Mouse (Mus musculus): ENCODE data around the gene Dot1l. TPM values are rescaled to one million over a fixed set of nuclear protein-coding genes. Genes with fewer than 3 reads are reported as not detected.
"Not testable (repeated sequence)": the region's sequence is repeated elsewhere in the genome, so short reads cannot be mapped to it uniquely, and the experiment has no call there.

Dot1l gene
- polyA plus RNA-seq, 1 experiment from 2014 or later, result 28.2 TPM

DNA sequence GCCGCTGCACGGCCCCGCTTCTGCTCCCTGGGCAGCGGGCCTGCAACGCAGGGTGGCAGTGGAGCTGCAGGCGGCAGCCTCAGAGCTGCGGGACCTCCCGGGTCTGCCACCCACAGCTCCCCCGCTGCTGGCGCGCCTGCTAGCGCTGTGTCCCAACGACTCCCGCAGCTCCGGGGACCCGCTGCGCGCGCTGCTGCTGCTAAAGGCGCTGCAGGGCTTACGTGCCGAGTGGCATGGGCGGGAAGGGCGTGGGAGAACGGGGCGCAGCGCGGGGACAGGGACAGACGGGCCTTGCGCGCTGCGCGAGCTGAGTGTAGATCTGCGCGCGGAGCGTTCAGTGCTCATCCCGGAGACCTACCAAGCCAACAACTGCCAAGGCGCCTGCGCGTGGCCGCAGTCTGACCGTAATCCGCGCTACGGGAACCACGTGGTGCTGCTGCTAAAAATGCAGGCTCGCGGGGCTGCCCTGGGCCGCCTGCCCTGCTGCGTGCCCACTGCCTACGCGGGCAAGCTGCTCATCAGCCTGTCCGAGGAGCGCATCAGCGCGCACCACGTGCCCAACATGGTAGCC lies 52.1 kb downstream of the Dot1l start:
- H3K9me3 ChIP-seq (ENCODE audit: control insufficient read depth, low read length), result no peaks in the 10 kb centered on the region
- peaks cover 44% of the 10 kb centered on the region for H3K27me3 ChIP-seq (replicated peaks; ENCODE audit: control insufficient read depth, insufficient read depth, low read length)
- peak; percentile 48 for ATAC-seq (replicated peaks; ENCODE audit: low FRiP score)
- peak overlapping the region; percentile 60 for H3K4me3 ChIP-seq (ENCODE audit: low read depth, low read length)
- H3K36me3 ChIP-seq (ENCODE audit: control insufficient read depth, insufficient read depth, low read length), result peaks cover 27% of the 10 kb centered on the region
- H3K27ac ChIP-seq (ENCODE audit: low read depth, low read length), result peak overlapping the region; percentile 73
- peak overlapping the region; percentile 97 for H3K4me2 ChIP-seq
- peak overlapping the region; percentile 77 for H3K9ac ChIP-seq (ENCODE audit: low read depth, low read length)
- peaks cover 52% of the 10 kb centered on the region for H3K4me1 ChIP-seq (replicated peaks; ENCODE audit: control insufficient read depth, insufficient read depth, low read length)
- DNase-seq (ENCODE audit: low spot score), result peak; percentile 76
- 2% methylated on average over 58 of the region's 58 CpGs for WGBS

DNA sequence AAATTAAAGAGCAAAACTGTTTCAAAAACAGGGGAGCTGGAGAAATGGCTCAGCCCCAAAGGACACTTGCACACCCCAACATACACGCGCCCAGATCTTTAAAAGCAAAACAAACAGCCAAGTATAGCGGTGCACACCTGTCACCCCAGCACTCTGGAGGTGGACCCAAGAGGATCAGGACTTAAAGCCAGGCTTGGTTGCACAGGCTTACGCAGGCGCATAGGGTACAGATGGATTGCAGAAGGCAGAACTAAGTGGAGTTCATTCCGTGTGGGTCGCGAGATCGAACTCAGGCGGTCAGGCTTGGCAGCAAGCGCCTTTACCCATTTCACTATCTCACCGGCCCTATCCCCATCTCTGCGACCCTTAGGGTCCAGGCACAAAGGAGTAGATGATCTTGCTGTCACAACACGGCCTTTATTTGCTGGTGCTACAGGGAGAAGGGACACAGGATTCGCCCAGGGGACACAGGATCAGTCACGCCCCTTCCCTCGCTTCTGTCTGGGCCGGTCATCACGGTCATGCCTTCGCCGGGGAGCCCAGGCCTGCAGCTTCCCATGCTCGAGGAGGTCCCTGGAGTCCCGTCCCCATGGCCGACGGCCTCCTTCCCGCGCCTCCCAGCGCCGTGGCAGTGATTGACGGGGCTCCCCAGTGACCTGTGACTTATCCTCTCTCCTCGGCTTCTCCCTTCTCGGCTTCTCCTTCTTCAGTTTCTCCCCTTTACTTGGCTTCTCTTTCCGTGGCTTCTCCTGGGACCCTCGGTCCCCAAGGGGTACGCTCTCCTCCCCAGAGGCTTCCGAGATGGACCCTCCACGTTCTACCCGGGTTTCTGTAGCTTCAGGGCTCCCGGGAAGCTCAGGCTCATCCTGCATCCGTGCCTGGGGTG lies 53.3 kb downstream of the Dot1l start:
- peaks cover 44% of the 10 kb centered on the region for H3K27me3 ChIP-seq (replicated peaks; ENCODE audit: control insufficient read depth, insufficient read depth, low read length)
- peak overlapping the region; percentile 60 for H3K4me3 ChIP-seq (ENCODE audit: low read depth, low read length)
- H3K9ac ChIP-seq (ENCODE audit: low read depth, low read length), result peak overlapping the region; percentile 27; the same call in 1 of the 2 replicates
- ATAC-seq (replicated peaks; ENCODE audit: low FRiP score), result no peak
- no peak overlapping the region for H3K27ac ChIP-seq (ENCODE audit: low read depth, low read length)
- H3K9me3 ChIP-seq (ENCODE audit: control insufficient read depth, low read length), result no peaks in the 10 kb centered on the region
- peak overlapping the region; percentile 97 for H3K4me2 ChIP-seq
- 18% methylated on average over 40 of the region's 40 CpGs for WGBS
- H3K36me3 ChIP-seq (ENCODE audit: control insufficient read depth, insufficient read depth, low read length), result peaks cover 16% of the 10 kb centered on the region
- no peak for DNase-seq (ENCODE audit: low spot score)
- H3K4me1 ChIP-seq (replicated peaks; ENCODE audit: control insufficient read depth, insufficient read depth, low read length), result peaks cover 52% of the 10 kb centered on the region

DNA sequence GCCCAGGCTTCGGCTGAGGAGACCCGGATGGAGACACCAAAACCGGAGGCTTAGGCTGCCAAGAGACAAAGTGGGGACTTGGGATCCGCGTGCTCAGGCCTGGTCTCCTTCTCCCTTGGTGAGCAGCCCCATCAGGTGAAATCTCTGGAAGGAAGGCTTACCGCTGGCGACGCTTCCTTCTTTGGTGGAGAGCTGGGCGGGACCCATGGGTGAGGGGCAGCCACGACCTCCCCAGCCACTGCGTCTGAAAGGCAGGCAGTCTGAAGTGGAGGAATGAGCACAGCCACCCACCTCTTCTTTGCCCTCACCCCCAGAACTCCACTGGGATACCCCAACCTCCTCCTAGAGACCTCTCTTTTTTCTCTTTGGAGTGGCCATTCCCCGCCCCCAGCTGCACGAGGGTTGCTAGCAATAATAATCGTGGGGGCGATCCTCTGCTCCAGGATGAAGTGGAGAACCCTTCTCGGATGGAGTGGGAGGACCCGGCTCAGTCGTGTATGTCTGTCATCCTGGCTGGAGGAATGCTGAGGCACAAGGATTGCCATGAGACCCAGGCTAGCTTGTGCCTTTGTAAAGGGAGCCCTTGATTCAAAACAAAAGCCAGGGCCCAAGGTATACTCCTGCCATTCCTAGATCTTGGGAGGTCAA lies 54.1 kb downstream of the Dot1l start:
- peaks cover 52% of the 10 kb centered on the region for H3K4me1 ChIP-seq (replicated peaks; ENCODE audit: control insufficient read depth, insufficient read depth, low read length)
- H3K4me2 ChIP-seq, result peak overlapping the region; percentile 97
- ATAC-seq (replicated peaks; ENCODE audit: low FRiP score) (no peak), DNase-seq (ENCODE audit: low spot score) (no peak)
- WGBS, result 10% methylated on average over 15 of the region's 18 CpGs
- peaks cover 44% of the 10 kb centered on the region for H3K27me3 ChIP-seq (replicated peaks; ENCODE audit: control insufficient read depth, insufficient read depth, low read length)
- peaks cover 9% of the 10 kb centered on the region; the same call in 1 of the 2 replicates for H3K36me3 ChIP-seq (ENCODE audit: control insufficient read depth, insufficient read depth, low read length)
- H3K4me3 ChIP-seq (ENCODE audit: low read depth, low read length), result peak overlapping the region; percentile 24
- peak overlapping the region; percentile 27; the same call in 1 of the 2 replicates for H3K9ac ChIP-seq (ENCODE audit: low read depth, low read length)
- no peaks in the 10 kb centered on the region for H3K9me3 ChIP-seq (ENCODE audit: control insufficient read depth, low read length)
- H3K27ac ChIP-seq (ENCODE audit: low read depth, low read length), result no peak overlapping the region

DNA sequence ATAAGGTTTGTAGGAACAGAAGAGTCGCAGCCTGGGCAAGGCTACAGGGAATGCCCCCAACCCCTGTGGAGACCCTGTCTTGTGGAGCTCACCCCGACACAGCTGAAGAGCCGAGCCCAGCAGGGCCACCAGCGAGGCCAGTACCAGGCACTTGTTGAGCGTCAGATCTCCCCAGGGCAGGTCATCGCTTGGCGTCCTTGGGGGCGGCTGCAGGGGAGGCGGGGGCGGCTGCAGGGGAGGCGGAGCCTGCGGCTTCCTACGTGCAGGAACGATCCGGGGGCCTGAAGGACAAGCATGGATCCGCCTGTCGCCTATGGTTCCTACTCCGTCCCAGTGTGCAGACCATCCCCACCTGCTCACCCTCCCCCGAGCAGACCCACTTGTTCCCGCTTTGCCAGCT lies 55.1 kb downstream of the Dot1l start:
- DNase-seq (ENCODE audit: low spot score), result no peak
- Histone ChIP-seq H3K4me3 (ENCODE audit: low read depth, low read length) (peak overlapping the region; percentile 24), H3K4me1 (replicated peaks; ENCODE audit: control insufficient read depth, insufficient read depth, low read length) (peaks cover 46% of the 10 kb centered on the region), H3K27ac (ENCODE audit: low read depth, low read length) (no peak overlapping the region; the same call in 1 of the 2 replicates), H3K9me3 (ENCODE audit: control insufficient read depth, low read length) (no peaks in the 10 kb centered on the region), H3K9ac (ENCODE audit: low read depth, low read length) (no peak overlapping the region; the same call in 1 of the 2 replicates), H3K36me3 (ENCODE audit: control insufficient read depth, insufficient read depth, low read length) (no peaks in the 10 kb centered on the region), H3K27me3 (replicated peaks; ENCODE audit: control insufficient read depth, insufficient read depth, low read length) (peaks cover 44% of the 10 kb centered on the region), H3K4me2 (peak overlapping the region; percentile 54)
- ATAC-seq (replicated peaks; ENCODE audit: low FRiP score), result no peak
- 7% methylated on average over 18 of the region's 20 CpGs for WGBS

DNA sequence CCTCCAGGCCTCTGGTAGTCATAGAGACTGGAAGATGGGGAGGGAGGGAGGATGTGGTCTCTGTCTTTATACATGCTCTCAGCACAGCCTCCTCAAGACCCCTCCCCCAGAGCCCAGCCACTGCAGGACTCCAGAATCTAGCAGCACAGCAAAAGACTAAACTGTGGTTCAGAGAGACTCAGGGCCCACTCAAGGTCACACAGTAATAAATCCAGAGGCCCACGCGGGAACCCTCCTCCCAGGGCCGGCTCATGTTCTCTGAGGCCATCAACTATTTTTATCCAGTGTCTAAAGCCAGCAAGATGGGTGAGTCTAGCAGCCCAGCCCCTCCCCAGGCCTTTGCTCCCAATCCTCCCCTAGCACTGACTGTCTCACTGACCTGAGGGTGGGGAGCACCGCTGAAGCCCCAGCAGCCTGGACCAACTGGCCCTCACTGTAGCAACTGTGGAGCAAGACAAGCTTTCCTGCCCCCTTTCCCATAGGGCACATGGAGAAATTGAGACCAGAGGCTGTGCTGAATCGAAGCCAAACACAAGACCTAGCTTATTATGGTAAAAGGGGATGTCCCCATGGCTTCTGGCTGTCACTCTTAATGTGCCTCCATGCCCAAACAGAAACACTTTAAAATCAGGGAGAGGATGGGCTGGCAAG lies 57.5 kb downstream of the Dot1l start:
- WGBS, result 66% methylated on average over 5 of the region's 5 CpGs
- no peak for ATAC-seq (replicated peaks; ENCODE audit: low FRiP score)
- peaks cover 27% of the 10 kb centered on the region for H3K4me1 ChIP-seq (replicated peaks; ENCODE audit: control insufficient read depth, insufficient read depth, low read length)
- DNase-seq (ENCODE audit: low spot score), result no peak
- no peaks in the 10 kb centered on the region for H3K9me3 ChIP-seq (ENCODE audit: control insufficient read depth, low read length)
- no peaks in the 10 kb centered on the region for H3K36me3 ChIP-seq (ENCODE audit: control insufficient read depth, insufficient read depth, low read length)
- peaks cover 32% of the 10 kb centered on the region for H3K27me3 ChIP-seq (replicated peaks; ENCODE audit: control insufficient read depth, insufficient read depth, low read length)
- no peak overlapping the region for H3K4me3 ChIP-seq (ENCODE audit: low read depth, low read length)
- no peak overlapping the region for H3K9ac ChIP-seq (ENCODE audit: low read depth, low read length)
- H3K4me2 ChIP-seq, result no peak overlapping the region
- H3K27ac ChIP-seq (ENCODE audit: low read depth, low read length), result no peak overlapping the region

DNA sequence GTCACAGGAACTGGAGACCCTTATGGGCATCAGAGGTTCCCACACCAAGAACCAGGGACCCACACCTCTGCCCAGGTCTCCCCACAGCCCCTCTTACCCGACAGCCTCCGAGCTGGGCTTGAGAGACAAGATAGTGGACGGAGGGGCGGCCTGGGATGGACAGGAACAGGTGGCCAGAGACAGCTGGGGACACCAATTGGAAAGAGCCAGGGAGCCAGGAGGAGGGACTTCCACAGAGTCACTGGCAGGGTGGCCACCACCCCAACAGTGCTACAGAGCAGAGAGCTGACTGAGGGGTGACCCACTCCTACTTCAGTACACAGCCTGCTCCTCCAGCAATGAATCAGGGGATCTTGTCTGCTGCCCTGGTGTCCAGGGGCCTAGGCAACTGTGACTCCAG lies 58.4 kb downstream of the Dot1l start, which contains the start of gene Jsrp1:
Gene Jsrp1, minus strand, starts transcription at position 133 of the 400 bp plus-strand sequence.
- Histone ChIP-seq H3K9me3 (ENCODE audit: control insufficient read depth, low read length) (no peaks in the 10 kb centered on the region), H3K27me3 (replicated peaks; ENCODE audit: control insufficient read depth, insufficient read depth, low read length) (peaks cover 24% of the 10 kb centered on the region), H3K4me3 (ENCODE audit: low read depth, low read length) (no peak within 1 kb of the TSS), H3K4me1 (replicated peaks; ENCODE audit: control insufficient read depth, insufficient read depth, low read length) (peaks cover 19% of the 10 kb centered on the region), H3K4me2 (no peak within 1 kb of the TSS), H3K36me3 (ENCODE audit: control insufficient read depth, insufficient read depth, low read length) (no peaks in the 10 kb centered on the region), H3K27ac (ENCODE audit: low read depth, low read length) (no peak within 1 kb of the TSS), H3K9ac (ENCODE audit: low read depth, low read length) (no peak within 1 kb of the TSS)
- 72% methylated on average over 4 of the region's 4 CpGs for WGBS
- DNase-seq (ENCODE audit: low spot score) (no peak), ATAC-seq (replicated peaks; ENCODE audit: low FRiP score) (no peak)

DNA sequence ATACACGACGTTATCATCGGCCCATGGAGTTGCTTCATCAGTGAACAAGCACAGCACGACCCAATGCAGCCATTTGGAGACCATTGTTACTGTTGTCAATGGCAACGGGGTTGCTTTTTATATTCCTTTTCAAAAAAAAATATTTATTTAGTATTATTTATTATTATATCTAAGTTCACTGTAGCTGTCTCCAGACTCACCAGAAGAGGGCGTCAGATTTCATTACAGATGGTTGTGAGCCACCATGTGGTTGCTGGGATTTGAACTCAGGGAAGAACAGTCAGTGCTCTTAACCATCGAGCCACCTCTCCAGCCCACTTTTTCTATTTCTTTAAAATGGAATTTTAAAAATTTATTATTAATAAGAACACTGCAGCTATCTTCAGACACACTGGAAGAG lies 59.8 kb downstream of the Dot1l start:
- peaks cover 9% of the 10 kb centered on the region for H3K27me3 ChIP-seq (replicated peaks; ENCODE audit: control insufficient read depth, insufficient read depth, low read length)
- H3K4me2 ChIP-seq, result no peak overlapping the region
- DNase-seq (ENCODE audit: low spot score) (no peak), ATAC-seq (replicated peaks; ENCODE audit: low FRiP score) (no peak)
- no peak overlapping the region for H3K9ac ChIP-seq (ENCODE audit: low read depth, low read length)
- H3K4me3 ChIP-seq (ENCODE audit: low read depth, low read length), result no peak overlapping the region
- H3K27ac ChIP-seq (ENCODE audit: low read depth, low read length), result no peak overlapping the region
- WGBS, result 60% methylated on average over 7 of the region's 7 CpGs
- H3K36me3 ChIP-seq (ENCODE audit: control insufficient read depth, insufficient read depth, low read length), result no peaks in the 10 kb centered on the region
- peaks cover 16% of the 10 kb centered on the region for H3K4me1 ChIP-seq (replicated peaks; ENCODE audit: control insufficient read depth, insufficient read depth, low read length)
- H3K9me3 ChIP-seq (ENCODE audit: control insufficient read depth, low read length), result no peaks in the 10 kb centered on the region

DNA sequence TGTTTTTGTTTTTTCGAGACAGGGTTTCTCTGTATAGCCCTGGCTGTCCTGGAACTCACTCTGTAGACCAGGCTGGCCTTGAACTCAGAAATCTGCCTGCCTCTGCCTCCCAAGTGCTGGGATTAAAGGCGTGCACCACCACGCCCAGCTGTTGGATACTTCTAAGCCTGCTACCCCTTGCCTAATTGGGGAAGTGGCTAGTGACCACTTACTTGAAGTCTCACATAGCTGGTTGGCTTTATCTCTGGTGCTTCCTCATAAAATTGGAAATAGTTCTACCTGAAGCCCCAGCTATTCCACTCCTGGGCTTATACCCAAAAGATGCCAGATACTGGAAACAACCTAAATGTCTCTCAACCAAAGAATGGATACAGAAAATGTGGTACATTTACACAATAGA lies 61.3 kb downstream of the Dot1l start:
- not testable (repeated sequence) for H3K36me3 ChIP-seq (ENCODE audit: control insufficient read depth, insufficient read depth, low read length); H3K9ac ChIP-seq (ENCODE audit: low read depth, low read length); H3K27me3 ChIP-seq (replicated peaks; ENCODE audit: control insufficient read depth, insufficient read depth, low read length); H3K4me1 ChIP-seq (replicated peaks; ENCODE audit: control insufficient read depth, insufficient read depth, low read length); H3K9me3 ChIP-seq (ENCODE audit: control insufficient read depth, low read length); H3K4me3 ChIP-seq (ENCODE audit: low read depth, low read length); ATAC-seq (replicated peaks; ENCODE audit: low FRiP score); H3K27ac ChIP-seq (ENCODE audit: low read depth, low read length); H3K4me2 ChIP-seq; DNase-seq (ENCODE audit: low spot score)
- WGBS, result 68% methylated on average over 3 of the region's 3 CpGs
